Mouse (Mus musculus) left cerebral cortex, adult 8-10 months (tissue): ENCODE measurements around the gene Meig1. TPM values are rescaled to one million over a fixed set of nuclear protein-coding genes. Genes with fewer than 3 reads are reported as not detected.

ENCODE experiments used
- total RNA-seq, 4 experiments: library from RNA; stranded (reverse); gene quantifications; 2 replicates each; pipeline ENCODE4 v1.2.4; 2022

The Meig1 gene
- total RNA-seq, 4 experiments from 2014 or later = 1.1 to 4.1 (median 1.9) TPM

Other genes with a start within 250 kb of the Meig1 start
- 10 to 100 TPM; 86.3 to 98.2 (median 91.2) TPM for gene Nmt2, start 138.4 kb downstream of the Meig1 start, total RNA-seq
- 10 to 100 TPM; 10.0 to 12.3 (median 10.1) TPM for gene Rpp38, start 90.0 kb downstream of the Meig1 start, total RNA-seq
- 1 to 10 TPM in 2 of 4 experiments, not detected in 2; 1.0 to 1.6 TPM for gene Acbd7, start 86.5 kb downstream of the Meig1 start, total RNA-seq
- gene Olah, start 25.4 kb downstream of the Meig1 start, total RNA-seq = not detected
- gene Dclre1c, start 1.5 kb upstream of the Meig1 start, total RNA-seq = 10 to 100 TPM; 10.3 to 13.9 (median 10.9) TPM
- 1 to 10 TPM; 2.8 to 4.1 (median 3.6) TPM for gene Suv39h2, start 52.4 kb upstream of the Meig1 start, total RNA-seq
- 1 to 10 TPM; 4.3 to 5.6 (median 4.6) TPM for gene Gm45902, start 90.1 kb upstream of the Meig1 start, total RNA-seq
- 10 to 100 TPM; 45.6 to 51.2 (median 48.0) TPM for gene Hspa14, start 90.2 kb upstream of the Meig1 start, total RNA-seq
- 1 to 10 TPM; 1.2 to 2.5 (median 1.8) TPM for gene Cdnf, start 90.4 kb upstream of the Meig1 start, total RNA-seq
- gene Fam107b, start 147.8 kb upstream of the Meig1 start, total RNA-seq = 1 to 10 TPM; 7.1 to 9.5 (median 8.3) TPM